Mouse (Mus musculus): ENCODE data around the gene Elp4. TPM values are rescaled to one million over a fixed set of nuclear protein-coding genes. Genes with fewer than 3 reads are reported as not detected.

The Elp4 gene
- 9.5 and 11.1 TPM in 2 replicates for polyA plus RNA-seq (2012; rRNA removed)

- DNase-seq (ENCODE audit: extremely low spot score in 1 of 2, low spot score in 1 of 2), result peak; percentile 95 to 99
Measured at GRCm38 (mm10) chr2:105903896-105904756, at the start of gene Elp4, which contains the start of gene Immp1l. Gene Elp4, minus strand, starts transcription at chr2:105904564. Gene Immp1l, plus strand, starts transcription at chr2:105904638.

DNA sequence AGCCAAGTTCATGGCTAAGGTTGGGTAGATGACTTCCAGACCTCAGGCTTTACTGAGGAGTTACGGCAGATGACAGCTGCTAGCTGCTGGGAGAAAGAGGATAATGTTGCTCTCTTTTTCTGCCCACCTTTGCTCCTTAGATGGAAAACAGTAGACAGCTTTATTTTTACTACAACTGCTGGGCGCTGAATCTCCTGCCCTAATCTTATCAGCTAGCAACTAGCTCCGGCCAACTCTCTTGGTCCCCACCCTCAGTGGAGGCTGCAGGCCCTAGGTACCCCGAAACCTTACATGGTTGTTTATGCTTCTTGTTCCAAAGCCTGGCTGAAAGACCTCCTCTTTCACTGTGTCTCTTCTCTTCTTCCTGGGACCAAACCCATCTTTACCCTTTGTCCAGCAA, 49.5 kb upstream of the Elp4 start:
- DNase-seq (ENCODE audit: extremely low spot score in 1 of 2, low spot score in 1 of 2), result no peak

GRCm38 (mm10) chr2:105951350-105951940, 47.1 kb upstream of the Elp4 start:
- no peak for DNase-seq (ENCODE audit: extremely low spot score in 1 of 2, low spot score in 1 of 2)

GRCm38 (mm10) chr2:105950131-105950530, 45.8 kb upstream of the Elp4 start:
- DNase-seq (ENCODE audit: extremely low spot score in 1 of 2, low spot score in 1 of 2), result no peak

DNA sequence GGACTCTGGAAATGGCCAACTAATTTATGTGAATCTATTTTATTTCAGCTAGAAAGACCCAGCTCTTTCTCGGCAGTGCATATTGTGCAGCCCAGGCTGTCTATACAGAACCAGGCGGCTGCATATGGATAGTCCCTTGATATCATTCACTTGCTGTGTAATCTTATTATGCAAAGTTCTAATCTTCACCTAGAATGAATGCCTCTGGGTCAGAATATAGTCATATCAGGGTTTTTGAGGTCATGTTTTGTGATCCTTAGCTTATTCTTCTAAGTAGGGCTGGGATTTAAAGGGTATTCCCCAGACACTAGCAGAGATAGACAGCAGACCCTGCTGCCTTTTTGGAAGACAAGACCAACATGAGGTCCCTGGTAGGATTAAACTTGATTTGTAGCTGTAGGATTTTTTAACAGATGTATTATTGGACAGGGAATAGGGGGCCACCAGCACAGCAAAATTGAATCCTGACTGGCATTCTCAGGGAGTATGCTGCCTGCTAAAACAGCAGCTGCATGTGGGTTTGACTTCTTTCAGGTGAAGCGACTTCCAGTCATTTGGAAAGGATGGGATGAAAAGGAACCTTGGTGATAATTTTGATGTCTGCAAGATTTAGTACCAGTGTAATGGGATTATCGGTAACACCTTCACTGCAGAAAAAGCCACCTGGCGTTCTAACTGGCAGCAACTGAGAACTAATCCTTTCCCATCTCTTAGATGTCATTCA, 13.4 kb upstream of the Elp4 start:
- no peak for DNase-seq (ENCODE audit: extremely low spot score in 1 of 2, low spot score in 1 of 2)

- DNase-seq (ENCODE audit: extremely low spot score in 1 of 2, low spot score in 1 of 2), result no peak
Measured at GRCm38 (mm10) chr2:105916671-105917070, 12.3 kb upstream of the Elp4 start.

DNA sequence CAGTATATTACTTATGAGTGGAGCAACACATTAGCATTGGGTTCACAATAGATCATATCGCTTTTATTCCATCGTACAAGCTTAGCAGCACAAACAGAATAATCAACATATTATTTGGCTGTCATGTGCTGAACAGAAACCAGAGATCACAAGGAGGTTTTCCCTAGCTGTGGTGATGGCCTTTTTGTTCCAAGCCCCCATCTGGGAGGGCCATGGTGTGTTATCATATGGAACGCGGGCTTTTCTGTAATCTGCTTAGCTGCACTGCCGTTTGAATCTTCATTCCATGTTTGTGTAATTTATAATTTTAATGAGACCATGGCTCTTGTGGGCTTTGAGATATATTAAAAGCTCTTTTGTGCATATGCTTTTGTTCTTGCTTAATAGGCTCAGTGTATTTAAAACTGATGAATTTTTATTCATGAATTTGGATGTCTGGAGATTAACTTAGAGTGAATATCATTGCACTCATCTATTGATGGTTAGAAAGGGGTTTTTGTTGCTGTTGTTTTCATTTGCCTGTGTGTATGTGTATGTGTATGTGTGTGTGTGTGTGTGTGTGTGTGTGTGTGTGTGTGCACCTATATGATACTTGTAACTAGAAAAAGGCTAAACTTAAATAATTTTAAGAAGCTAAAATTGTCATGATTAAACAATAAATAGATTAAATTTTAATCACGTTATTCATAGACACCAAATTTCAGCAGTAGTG, 9.4 kb upstream of the Elp4 start:
- DNase-seq (ENCODE audit: extremely low spot score in 1 of 2, low spot score in 1 of 2), result no peak

DNA sequence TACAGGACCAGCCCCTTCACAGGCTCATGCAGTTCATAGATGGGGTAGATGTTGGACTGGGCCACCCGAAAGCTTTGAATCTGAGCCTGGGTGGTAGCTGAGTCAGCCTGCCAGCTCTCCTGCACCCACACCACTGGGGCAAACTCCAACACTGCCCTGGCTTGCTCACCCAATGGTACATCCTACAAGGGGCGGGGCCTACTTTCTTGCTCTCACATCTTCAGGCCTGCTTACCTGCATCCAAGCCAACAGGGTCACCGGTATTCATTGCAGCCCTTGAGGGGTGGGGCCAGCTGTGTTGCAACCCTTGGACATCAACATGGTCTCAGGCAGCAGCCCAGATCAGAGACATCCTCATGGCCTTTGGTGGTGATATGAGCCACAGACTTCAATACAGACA, 6.2 kb upstream of the Elp4 start:
- no peak for DNase-seq (ENCODE audit: extremely low spot score in 1 of 2, low spot score in 1 of 2)

DNA sequence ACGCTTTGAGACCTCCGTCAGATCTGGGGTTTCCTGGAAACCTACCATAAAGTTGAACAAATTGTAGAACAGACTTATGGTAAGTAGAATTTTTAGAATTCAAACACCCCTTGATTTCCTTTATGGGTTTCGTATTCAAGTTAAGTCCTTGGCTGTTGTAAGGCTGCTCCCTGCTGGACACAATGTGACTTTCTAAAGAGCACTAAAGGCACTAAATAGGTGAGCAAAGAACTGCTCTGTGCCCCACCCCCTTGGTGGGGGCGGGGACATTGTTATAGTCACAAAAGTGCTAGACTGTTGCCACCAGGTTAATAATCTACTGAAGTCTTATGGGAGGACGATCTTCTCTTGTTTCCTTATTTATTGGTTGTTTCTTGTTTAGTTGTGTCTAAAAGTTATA, 4.0 kb upstream of the Elp4 start:
- DNase-seq (ENCODE audit: extremely low spot score in 1 of 2, low spot score in 1 of 2), result peak in 1 of 2 experiments; percentile 9

DNA sequence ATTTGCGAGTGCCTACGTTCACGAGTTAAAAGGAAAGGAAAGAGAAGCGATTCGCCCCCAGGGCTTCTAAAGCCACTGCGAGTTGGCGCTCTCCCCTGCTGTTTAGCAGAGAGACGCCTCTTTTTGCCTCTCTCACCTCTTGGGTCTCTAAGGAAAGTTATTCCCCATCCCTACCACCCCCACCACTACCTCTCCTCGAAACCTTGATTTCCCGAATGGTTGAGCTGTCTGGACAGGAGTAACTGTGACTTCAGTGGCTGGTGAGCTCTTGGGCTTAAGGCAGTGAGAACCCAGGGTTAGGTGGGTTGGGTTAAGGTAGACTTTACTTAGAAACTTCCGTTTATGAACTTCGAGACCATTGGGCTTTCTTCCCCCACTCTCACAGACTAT, 388 bp upstream of the Elp4 start:
- no peak for DNase-seq (ENCODE audit: extremely low spot score in 1 of 2, low spot score in 1 of 2)

GRCm38 (mm10) chr2:105890816-105891215, 13.5 kb downstream of the Elp4 start:
- DNase-seq (ENCODE audit: extremely low spot score in 1 of 2, low spot score in 1 of 2), result no peak

- no peak for DNase-seq (ENCODE audit: extremely low spot score in 1 of 2, low spot score in 1 of 2)
Measured at GRCm38 (mm10) chr2:105873403-105873802, 31.0 kb downstream of the Elp4 start.

- peak; percentile 28 to 43 for DNase-seq (ENCODE audit: extremely low spot score in 1 of 2, low spot score in 1 of 2)
Measured at GRCm38 (mm10) chr2:105854740-105855139, 49.6 kb downstream of the Elp4 start.

- DNase-seq (ENCODE audit: extremely low spot score in 1 of 2, low spot score in 1 of 2), result no peak
Measured at GRCm38 (mm10) chr2:105852971-105853370, 51.4 kb downstream of the Elp4 start.

GRCm38 (mm10) chr2:105851714-105852293, 52.6 kb downstream of the Elp4 start:
- DNase-seq (ENCODE audit: extremely low spot score in 1 of 2, low spot score in 1 of 2), result no peak

GRCm38 (mm10) chr2:105843151-105843550, 61.2 kb downstream of the Elp4 start:
- no peak for DNase-seq (ENCODE audit: extremely low spot score in 1 of 2, low spot score in 1 of 2)

DNA sequence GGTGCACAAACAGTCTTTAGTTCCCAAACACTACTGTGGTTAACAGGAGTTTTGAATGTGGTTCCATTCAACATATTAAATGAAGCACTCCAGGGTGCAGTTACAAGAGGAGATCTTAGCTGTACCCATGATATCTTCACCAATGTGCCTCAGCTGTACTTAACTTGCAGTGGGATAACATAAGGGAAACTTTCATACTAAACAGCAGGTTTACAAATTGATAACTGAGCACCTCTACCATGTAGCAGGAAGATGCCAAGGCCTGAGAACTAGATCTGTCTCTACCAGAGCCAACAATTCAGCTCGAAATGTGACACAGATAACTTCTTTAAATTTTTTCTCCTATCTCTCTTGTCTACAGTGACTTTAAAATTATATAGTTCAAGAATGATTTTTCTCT, 86.4 kb downstream of the Elp4 start:
- no peak for DNase-seq (ENCODE audit: extremely low spot score in 1 of 2, low spot score in 1 of 2)

GRCm38 (mm10) chr2:105815170-105815569, 89.2 kb downstream of the Elp4 start:
- DNase-seq (ENCODE audit: extremely low spot score in 1 of 2, low spot score in 1 of 2), result no peak

GRCm38 (mm10) chr2:105813041-105813440, 91.3 kb downstream of the Elp4 start:
- no peak for DNase-seq (ENCODE audit: extremely low spot score in 1 of 2, low spot score in 1 of 2)

- DNase-seq (ENCODE audit: extremely low spot score in 1 of 2, low spot score in 1 of 2), result no peak
Measured at GRCm38 (mm10) chr2:105810286-105810685, 94.1 kb downstream of the Elp4 start.
